Mouse (Mus musculus) heart, postnatal 0 days (tissue): ENCODE measurements at regions not wholly inside any gene's neighbourhood (a gene's known extent, or its start where the extent isn't known, plus 50 kb on each side); places are given as distances from the start of the nearest gene placed in this dataset.

Experiments used
- CTCF ChIP-seq: IDR thresholded peaks from 2 replicates; pipeline ENCODE4 v1.5.1; 2016; ENCODE audit warnings: antibody characterized with exemption, control low read depth, low read depth
- EP300 ChIP-seq: IDR thresholded peaks from 2 replicates; pipeline ENCODE4 v1.6.1; 2016; ENCODE audit warnings: antibody characterized with exemption, low read depth

GRCm38 (mm10) chr11:112916923-112917322 is 134.9 kb downstream of the Sox9 start:
- TF ChIP-seq CTCF, result no peak
- TF ChIP-seq EP300, result no peak
